Mouse (Mus musculus): ENCODE measurements at regions not wholly inside any gene's neighbourhood (a gene's known extent, or its start where the extent isn't known, plus 50 kb on each side); places are given as distances from the start of the nearest gene placed in this dataset.
A peak's percentile ranks its signal among the peaks of the same experiment; 100 is the strongest.

DNA sequence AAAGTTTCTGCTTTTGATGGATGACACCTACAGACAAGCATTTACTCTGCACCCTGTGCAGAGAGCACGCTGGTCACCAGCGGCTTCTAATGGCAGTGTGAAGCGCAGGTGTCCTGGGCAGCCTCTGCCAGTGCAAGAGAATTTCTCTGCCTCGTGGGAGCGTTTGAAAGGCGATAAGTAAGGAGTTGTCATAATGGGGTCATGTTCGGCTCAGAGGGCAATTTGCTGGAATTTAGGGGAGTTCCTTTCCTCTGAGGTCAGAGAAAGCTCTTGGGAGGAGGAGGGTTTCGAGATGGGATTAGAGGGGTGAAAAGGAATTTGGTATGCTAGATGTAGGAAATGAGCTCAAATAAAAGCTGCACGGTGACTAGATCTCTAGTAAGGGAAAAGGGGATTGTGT lies 144.5 kb downstream of the Ttc32 start:
- peak; percentile 73 for DNase-seq (ENCODE audit: low spot score)

DNA sequence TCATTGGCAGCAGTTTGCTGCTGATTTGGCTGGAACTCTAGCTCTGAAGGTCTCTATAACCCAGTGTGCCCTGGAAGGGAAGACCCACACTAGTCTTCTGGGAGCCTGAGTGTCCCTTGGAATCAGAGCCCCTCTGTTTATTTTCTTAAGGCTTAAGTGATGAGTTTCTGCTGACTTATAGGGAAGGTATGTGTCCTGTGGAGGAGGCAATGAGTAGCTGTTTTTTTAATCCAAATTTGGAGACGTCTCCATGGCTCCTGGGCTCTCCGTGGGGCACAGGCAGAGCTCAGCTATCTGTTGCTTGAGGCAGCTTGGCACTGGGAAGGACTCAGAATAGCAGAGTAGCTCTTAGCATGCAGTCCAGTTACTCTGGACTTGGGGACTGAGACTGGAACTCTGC lies 146.4 kb downstream of the Ttc32 start:
- DNase-seq (ENCODE audit: low spot score): no peak

DNA sequence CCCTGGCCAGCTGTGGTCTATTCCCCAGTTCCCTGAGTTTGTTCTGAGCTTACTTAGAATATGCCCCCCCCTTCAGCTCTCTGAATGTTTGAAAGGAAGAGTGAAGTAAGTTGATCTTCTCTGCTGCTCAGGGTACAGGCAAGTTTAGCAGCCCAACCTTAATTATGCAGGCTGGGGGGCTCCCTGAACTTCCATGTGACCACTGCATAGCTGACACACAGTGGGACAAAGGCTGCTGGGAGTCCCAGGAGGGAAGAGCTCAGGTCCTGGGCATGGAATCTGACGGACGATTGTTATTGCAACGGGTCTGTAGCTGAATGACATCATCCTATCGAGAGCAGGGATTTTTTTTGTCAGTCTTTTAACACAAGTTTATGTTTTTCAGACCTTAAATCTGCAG lies 148.8 kb downstream of the Ttc32 start:
- no peak for DNase-seq (ENCODE audit: low spot score)

DNA sequence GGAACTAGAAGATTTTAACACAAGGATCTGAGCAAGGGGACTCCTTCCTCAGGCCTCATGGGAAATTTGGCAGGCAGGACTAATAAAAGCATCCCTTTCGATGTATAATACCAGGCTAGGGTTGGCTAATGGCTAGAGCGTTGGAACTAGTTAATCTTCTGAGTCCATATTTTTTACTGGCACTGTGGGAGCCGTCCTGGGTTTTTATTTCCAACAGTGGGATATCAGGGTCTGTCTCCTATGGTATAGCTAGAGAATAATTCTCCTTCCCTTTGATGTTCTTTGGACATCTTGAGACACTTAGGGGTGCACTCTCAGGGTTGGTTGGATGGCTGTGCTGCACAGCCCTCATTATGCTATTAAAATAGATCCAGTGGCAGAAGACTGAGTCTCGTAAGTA lies 150.9 kb downstream of the Ttc32 start:
- no peak for DNase-seq (ENCODE audit: low spot score)

DNA sequence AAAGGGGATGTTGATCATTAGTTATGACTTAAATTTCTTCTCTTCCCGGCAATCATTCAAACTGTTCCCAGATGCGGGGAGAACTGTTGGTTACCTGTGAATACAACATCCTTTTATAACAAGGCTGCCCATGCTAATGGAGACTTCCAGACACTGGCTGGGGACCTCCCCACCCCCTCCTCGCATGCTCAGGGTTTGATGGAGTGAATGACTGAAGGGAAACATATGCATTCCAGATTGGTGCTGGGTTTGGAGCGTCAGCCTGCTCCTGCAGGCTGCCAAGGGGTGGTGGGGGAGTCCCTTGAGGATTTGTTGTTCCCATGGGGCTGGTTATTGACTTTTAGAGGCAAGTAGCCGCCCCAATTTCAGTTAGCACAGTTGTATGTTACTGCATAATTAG lies 161.9 kb downstream of the Ttc32 start:
- DNase-seq (ENCODE audit: low spot score): no peak

DNA sequence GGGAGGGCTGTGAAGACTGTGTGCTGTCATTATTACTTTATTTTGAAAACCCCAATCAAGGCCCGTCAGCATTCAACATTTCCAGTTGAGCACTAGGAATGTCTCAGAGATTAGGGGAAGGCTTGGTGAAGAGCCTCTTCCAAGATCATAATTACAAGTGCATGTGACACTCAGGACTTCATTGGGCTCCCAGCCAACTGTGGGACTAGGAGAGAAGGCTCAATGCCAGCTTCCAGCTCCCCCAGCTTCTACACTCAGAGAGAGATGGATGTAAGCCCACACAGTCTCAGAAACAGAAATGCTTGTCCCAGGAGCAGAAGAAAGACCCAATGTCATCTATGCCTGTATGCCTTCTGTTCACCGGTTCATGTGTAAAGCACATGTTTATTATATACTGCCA lies 169.5 kb downstream of the Ttc32 start:
- no peak for DNase-seq (ENCODE audit: low spot score)

DNA sequence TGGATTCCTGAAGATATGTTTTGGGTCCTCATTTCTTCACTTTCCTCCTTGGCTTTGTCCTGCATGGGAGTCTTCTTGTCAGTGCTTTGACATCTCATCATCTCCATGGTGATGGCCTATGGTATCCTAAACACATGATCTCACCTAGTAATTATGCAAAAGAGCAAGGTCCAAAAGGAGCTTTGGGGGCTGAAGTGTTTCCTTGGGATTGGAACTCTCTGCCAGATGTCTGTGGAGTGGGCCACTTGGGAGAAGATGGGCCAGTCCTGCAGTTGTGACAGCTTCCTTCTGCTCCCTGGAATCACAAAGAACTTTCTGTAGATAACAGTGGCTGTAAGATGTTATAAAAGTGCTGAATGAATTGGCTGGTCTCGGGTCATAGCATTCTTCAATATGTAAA lies 182.4 kb downstream of the Ttc32 start:
- no peak for DNase-seq (ENCODE audit: low spot score)

DNA sequence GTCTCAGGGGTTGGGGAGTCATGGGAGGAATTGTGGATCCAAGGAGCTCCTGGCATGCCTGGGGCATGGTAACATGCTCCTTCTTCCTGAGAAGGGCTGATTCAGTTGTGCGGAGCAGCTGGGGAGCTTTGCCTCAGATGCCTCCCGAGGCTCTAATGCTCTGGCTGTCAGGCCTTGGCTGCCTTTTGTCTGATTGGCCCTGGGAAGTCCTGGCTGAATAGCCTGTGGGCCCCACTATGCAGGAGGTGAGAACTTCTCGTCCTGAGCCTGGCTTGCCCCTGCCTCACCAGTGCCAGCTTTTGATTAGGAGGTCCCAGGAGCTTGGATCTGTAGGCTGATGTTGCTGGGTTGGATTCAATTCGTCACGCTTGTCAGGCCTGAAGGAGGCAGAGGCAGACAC lies 195.2 kb downstream of the Ttc32 start:
- DNase-seq (ENCODE audit: low spot score): no peak

DNA sequence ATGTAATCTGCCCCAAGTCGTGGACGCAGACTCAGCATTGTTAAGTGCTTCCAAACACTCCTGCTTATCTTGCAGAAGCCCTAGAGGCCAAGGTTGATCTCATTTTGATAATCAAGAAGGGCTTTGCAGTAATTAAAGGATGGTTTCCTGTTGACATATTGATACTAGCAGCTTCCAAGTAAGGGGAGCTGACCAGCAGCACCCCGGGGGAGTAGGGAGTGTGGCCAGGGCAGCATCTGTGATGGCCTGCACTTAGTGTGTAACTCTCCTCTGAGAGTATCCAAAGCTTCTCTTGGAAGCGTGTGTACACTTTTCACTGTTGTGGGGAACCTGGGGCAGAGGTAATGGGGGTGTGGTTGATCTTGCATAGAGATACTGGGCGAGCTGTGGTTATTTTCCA lies 198.1 kb downstream of the Ttc32 start:
- DNase-seq (ENCODE audit: low spot score): no peak

DNA sequence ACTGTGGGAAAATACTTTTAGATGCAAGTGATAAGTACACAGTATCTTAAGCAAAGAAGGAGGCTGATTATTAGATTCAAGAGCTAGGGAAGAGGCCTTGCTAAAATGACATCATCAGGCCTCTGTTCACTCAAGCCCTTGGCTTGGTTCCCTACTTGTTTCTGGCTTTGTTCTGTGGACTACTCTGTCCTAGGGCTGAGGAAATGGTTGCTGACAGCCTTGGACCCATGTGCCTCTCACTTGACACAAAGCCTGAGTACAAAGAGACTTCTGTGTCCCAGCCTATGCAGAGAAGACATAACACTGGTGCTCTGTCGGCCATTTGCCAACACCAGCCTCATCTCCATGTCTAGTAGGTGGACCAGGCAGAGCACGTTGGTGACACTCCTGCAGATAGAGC lies 198.7 kb downstream of the Ttc32 start:
- no peak for DNase-seq (ENCODE audit: low spot score)

DNA sequence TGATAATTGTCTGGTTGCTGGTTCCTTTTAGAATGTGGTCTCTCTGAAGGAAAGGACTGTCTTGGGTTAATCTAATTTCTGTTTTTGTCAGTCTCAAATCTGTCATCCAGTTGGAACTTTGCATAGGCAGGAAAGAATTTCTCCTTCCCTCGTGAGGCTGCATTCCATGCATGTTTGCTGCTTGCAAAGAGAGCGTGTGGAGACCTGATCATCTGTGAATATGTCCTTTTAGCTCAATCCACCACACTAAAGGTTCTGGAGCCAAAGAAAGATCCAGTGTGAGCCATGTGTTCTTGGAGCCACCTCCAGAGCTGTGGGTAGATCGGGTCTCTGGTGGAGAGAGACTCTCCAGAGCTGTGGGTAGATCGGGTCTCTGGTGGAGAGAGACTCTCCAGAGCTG lies 200.2 kb downstream of the Ttc32 start:
- DNase-seq (ENCODE audit: low spot score): no peak

DNA sequence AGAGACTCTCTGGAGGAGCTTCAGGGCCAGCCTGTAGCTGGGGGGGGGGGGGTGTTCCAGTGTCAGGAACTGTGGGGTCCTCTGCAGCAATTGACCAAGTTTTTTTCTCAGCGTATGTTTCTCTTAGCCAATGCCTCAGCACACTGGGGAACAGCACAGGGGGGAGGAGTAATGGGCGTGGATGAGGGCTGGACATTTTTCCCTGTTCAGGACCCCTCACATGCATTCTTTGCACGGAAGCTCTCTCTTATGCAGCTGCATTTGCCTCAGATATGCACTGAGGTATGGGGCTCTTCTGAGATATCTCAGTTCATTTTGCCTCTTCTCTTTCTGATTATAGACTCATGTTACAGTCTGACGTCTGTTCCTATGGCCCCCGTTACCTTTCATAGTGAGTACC lies 200.8 kb downstream of the Ttc32 start:
- no peak for DNase-seq (ENCODE audit: low spot score)

DNA sequence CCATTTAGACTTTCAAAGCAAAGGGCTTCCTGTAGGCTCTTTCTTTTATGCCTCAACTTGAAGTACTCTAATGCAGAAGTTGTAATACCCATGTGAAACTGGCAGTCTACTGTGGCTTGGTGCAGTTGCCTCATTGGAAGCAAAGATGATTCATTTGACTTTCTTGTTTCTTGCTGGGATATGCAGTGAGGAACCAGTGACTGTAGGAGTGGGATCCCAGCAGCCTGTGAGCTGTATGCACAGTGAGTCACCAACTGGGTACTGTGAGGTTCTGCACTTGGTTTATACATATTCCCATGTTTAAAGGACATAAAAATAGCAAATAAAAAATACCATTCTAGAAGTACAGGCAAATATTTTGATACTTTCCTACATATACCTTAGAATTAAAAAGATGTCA lies 202.6 kb downstream of the Ttc32 start:
- DNase-seq (ENCODE audit: low spot score): no peak

DNA sequence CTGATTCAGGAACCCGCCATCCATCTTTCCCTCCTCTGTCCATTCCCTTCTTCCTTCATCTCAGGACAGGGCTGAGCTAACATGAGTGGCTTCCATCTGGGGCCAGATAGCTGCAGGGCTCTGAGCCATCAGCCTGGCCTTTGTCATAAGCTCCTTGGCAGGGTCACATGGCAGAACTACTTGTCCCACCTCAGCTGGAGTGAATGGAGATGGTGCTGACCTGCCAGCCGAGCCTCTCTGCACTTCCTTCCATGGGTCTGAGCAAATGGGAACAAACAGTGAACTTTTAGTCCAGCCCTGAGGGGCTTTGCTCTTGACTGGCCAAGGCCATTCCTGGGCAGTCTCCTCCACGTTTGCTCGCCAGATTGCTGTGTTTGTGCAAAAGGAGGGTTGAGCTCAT lies 206.1 kb downstream of the Ttc32 start:
- DNase-seq (ENCODE audit: low spot score): no peak

DNA sequence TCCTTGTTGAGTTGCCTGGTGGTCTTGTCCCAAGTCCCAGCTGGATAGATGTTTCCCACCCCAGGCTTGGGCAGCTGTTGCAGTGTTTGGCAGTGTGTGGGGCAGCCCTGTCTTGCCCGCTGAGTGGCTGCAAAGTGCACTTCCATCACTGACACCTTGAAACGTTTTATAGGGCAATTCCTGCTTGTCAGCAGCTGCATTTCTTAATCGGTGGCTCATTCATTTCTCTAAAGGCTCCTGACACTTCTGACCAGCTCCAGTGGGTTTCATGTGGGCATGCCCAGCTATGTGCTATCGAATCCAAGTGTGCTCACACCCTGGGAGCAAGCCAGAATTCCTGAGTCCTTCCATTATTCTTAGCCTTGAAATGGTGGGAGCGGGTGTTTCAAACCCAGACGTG lies 207.7 kb downstream of the Ttc32 start:
- no peak for DNase-seq (ENCODE audit: low spot score)

DNA sequence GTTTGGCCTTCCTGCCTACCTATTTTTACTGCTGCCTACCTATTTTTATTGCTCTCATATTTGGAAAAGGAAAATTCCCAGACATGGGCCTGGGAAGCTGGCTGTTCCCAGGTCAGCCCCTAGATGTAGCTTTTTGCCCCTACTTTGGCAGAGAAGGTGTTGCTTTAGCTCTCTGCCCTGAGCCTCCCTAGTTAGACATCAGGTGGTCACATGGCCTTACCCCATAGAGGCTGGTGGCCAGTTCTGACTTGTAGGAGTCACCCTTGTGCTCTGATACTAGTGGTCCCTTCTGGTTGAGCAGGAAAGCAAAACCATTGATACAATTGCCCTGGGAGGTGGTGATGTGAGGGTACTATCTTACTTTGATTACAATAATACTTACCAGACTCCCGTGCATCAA lies 208.2 kb downstream of the Ttc32 start:
- DNase-seq (ENCODE audit: low spot score): no peak

DNA sequence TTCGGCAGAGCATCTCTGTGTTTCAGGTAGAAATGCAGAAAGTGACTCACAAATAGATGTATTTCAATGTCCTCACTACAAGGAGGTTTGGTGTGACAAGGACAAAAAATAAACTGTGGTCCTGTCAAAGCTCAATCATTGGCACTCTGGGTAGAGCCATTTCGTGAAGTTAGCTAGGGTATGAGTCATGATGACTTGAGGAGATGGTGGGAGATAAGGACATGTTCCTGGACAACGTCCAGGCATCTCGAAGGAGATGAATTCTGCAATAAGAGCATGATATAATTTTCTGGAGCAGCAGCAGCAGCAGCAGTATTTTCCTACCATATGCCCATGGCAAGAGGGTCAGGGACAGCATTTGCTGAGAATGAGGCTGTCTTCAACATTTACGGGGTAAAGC lies 217.7 kb downstream of the Ttc32 start:
- no peak for DNase-seq (ENCODE audit: low spot score)

DNA sequence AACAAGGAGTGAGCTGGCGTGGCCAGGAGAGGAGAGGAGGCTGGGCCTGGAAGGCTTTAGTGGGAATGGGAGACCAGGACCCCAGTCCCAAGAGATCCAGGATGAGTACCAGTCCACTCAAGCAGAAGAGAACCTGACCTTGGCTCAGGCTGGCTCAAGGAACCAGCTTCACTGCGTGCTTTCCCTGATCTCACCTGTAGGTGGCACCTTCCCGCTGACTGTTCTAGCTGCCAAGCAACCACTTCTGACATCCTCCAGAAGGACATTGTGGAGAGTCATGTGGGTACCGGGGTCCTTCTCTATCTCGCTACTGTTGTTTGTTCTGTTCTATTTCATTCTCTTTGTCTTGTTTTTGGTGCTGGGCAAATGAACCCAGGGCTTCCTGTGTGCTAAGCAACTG lies 222.0 kb downstream of the Ttc32 start:
- DNase-seq (ENCODE audit: low spot score): peak; percentile 73

DNA sequence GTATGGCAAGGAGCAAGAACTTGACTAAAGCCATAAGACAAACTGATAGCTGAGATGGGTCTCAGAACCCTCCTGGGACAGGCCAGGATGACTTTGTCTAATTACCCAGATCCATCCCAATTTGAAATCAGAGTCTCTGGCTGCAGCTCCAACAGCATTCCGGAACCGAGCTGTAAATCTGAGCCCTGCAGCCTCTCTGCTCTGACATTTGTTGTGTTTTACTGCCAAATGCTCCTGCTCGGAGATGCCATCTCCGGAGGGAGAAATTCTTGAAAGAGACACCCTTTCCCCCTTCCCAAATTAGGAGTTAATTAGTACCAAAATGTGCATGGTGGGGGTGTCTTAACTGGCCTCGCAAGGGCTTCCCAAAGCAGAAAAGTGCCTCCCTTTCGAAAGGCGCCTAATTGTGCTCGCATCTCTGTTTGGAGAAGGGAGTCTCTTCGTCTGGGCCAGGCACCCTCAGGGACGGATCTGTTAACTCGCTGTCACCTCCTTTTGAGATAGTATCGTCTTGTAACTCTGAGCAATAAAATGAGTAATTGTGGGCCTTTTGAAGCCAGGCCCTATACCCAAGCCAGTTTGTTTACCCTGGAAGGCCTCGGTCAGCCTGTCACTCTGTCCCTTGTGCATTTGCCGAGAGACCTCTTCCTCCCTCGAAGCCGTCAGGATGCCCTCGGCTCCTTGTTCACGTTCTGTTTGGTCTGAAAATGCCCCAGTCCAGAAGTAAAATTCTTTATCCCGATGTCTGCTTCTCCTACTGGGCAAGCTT lies 223.7 kb downstream of the Ttc32 start:
- no peak for DNase-seq (ENCODE audit: low spot score)

DNA sequence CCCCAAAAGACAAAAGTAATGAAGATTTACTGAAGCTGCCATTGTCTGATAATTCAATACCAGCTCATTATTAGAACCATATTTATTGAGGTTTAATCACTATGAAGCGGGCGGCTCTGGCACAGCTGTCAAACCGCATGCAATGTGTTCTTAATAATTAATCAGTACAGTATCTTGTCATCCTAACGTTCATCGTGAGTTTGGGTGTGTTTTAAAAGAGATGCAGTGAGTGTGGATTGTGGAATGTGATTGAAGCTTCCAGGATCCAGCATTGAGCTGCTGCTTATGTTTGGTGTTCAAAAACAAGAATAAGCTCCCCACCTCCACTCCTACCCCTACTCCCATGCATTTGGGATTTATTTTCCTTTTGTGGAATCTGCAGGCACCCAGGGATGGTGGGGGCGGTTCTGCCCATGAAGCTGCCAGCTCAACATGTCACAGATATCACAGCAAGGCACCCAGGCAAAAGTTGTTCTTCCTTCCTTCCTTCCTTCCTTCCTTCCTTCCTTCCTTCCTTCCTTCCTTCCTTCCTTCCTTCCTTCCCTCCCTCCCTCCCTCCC lies 224.6 kb downstream of the Ttc32 start:
- no peak for DNase-seq (ENCODE audit: low spot score)

DNA sequence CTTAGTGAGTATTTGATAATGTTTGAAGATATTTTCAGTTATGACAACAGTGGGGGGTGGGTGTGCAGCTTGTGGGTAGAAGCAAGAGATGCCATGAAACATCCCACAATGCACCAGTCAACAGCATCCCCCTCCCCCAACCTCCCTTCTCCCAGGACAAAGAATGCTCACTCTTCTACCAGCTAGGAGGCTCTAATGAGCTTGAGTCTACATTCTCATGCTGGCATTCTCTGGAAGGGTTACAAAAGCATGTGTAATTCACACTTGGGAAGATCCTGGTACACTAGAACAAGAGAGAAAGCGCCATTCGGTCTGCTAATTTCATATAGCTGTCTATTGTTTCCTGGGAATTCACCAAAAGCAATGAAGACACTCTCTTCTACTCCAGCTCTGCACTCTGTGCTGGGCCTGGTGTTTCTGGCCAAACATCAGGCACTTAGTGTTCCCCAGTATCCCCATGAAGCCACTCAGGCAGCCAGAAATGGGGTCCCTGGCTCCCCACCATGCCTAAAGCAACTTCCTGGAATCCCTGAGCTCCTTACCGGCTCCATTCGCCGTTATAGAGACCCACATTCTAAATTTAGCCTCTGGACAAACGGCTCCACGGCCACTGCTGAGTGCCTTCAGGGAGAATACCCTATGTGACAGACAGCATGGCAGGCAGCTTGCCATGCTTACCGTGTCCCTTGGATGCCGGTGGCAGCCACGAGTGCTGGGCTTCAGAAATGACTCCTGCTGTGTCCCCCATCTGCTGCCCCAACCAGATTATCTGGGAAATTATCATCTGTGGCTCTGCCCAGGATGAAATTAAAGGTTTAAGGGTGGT lies 226.1 kb downstream of the Ttc32 start:
- DNase-seq (ENCODE audit: low spot score): peak; percentile 10

DNA sequence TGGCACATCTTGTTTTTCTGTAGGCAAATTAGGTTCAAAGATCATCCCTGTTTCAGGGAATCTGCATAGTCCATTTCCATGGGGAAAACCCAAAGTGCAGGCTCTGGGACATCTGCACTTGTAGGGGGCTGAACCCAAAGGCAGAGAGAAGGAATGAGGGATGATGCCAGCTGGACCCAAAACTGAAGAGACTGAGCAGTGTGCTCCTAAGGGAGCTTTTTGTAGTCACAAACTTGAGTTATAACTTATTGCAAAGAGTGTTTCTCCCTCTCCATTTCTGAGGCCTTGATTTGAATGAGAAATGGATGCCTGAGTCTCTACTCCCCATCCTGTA lies 226.7 kb downstream of the Ttc32 start:
- DNase-seq (ENCODE audit: low spot score): no peak

DNA sequence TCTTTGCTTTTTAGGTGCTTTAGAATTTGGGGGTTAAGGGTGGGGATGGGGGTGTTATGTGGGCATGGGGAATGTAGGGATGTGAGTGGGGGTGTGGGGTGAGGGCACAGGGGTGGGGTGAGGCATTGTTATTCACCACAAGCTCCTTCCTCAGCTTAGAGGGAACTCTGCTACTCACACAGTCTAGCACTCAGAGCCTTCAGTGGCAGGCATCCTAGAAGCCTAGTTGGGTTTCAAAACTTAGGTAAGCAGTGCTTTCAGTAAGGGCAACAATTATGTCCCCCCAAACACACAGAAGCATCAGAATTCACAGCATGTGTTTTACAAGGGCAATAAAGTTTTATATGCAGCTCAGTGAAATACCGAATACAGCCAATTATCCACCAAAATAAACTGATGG lies 228.4 kb downstream of the Ttc32 start:
- no peak for DNase-seq (ENCODE audit: low spot score)

DNA sequence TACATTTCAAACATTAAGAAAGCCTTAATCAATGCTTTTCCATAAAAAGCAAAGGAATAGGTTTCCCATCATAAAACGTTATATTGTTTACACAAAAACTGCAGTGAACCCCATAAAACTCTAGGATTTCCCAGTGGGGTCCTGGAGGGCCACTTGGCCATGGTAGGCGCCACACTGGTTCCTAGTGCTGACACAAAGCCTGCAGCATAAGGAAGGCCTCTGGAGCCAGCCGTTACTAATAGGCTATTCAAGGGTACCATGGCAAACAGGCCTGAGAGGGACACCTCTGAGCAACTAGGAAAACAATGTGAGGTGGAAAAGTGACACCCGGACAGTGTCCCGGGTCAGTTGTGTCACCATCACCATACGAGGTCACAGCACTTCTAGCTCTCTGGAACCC lies 231.9 kb downstream of the Ttc32 start:
- DNase-seq (ENCODE audit: low spot score): no peak
